Mouse (Mus musculus) CH12.LX (cell line): Measurements from ENCODE around the gene Klhl23.

Experiments used
- CHD1 ChIP-seq: IDR thresholded peaks from 2 replicates; pipeline ENCODE4 v1.6.1; 2012; ENCODE audit warnings: low read depth, low read length, improper control_type of control experiment, inconsistent platforms
- CHD2 ChIP-seq: IDR thresholded peaks from 2 replicates; pipeline ENCODE4 v1.6.1; 2011; ENCODE audit warnings: low read length, improper control_type of control experiment
- CTCF ChIP-seq, 2 experiments: IDR thresholded peaks in 1 of 2; conservative IDR thresholded peaks in 1 of 2; 2 replicates each; pipeline ENCODE4 v1.5.1; 2011 to 2012; ENCODE audit warnings: low read depth in 2 of 2, low read length in 2 of 2, improper control_type of control experiment in 1 of 2, inconsistent platforms in 1 of 2, mild to moderate bottlenecking in 1 of 2, moderate library complexity in 1 of 2
- ELF1 ChIP-seq: IDR thresholded peaks from 2 replicates; pipeline ENCODE4 v1.6.1; 2014; ENCODE audit warnings: low read depth, mild to moderate bottlenecking, inconsistent platforms, low read length, improper control_type of control experiment
- JUN ChIP-seq: IDR thresholded peaks from 2 replicates; pipeline ENCODE4 v1.6.1; 2011; ENCODE audit warnings: low read depth, mild to moderate bottlenecking, low read length, improper control_type of control experiment, moderate library complexity; ENCODE audit not compliant: insufficient read depth
- MAX ChIP-seq: IDR thresholded peaks from 2 replicates; pipeline ENCODE4 v1.6.1; 2011; ENCODE audit warnings: low read length, improper control_type of control experiment
- MAZ ChIP-seq: IDR thresholded peaks from 2 replicates; pipeline ENCODE4 v1.6.1; 2012; ENCODE audit warnings: low read depth, mild to moderate bottlenecking, inconsistent platforms, low read length, improper control_type of control experiment, moderate library complexity
- POLR2A ChIP-seq: IDR thresholded peaks from 2 replicates; pipeline ENCODE4 v1.6.1; 2011; ENCODE audit warnings: low read depth, mild to moderate bottlenecking, improper control_type of control experiment, low read length
- UBTF ChIP-seq: IDR thresholded peaks from 2 replicates; pipeline ENCODE4 v1.6.1; 2012; ENCODE audit warnings: low read depth, mild to moderate bottlenecking, inconsistent platforms, low read length, improper control_type of control experiment, moderate library complexity
- USF2 ChIP-seq: conservative IDR thresholded peaks from 2 replicates; pipeline ENCODE4 v1.6.1; 2011; ENCODE audit warnings: low read depth, low read length, improper control_type of control experiment
- ZC3H11A ChIP-seq: IDR thresholded peaks from 2 replicates; pipeline ENCODE4 v1.6.1; 2012; ENCODE audit warnings: low read depth, mild to moderate bottlenecking, inconsistent platforms, low read length, improper control_type of control experiment
- ZKSCAN1 ChIP-seq: IDR thresholded peaks from 2 replicates; pipeline ENCODE4 v1.6.1; 2012; ENCODE audit warnings: low read depth, inconsistent platforms, low read length, improper control_type of control experiment, borderline replicate concordance
- ZNF384 ChIP-seq: IDR thresholded peaks from 2 replicates; pipeline ENCODE4 v1.6.1; 2012; ENCODE audit warnings: low read depth, low read length, improper control_type of control experiment, inconsistent platforms

GRCm38 (mm10) chr2:69790285-69790684 lies 31.5 kb upstream of the Klhl23 start:
- TF ChIP-seq UBTF (no peak), ZC3H11A (no peak), CTCF (conservative IDR thresholded peaks at IDR 0.05 in 1 of 2, IDR thresholded peaks at IDR 0.05 in 1 of 2; ENCODE audit: low read depth in 2 of 2, low read length in 2 of 2) (peak; percentile 80 to 98), POLR2A (no peak), ZKSCAN1 (no peak), ELF1 (peak; percentile 24; the same call in 1 of the 2 replicates), MAZ (no peak), USF2 (no peak), JUN (no peak), MAX (no peak), CHD1 (no peak), ZNF384 (no peak), CHD2 (no peak)
